In genomic region chr16:93281715-93282114, GRCm38 (mm10) we compare ENCODE assay signal across 26 mouse cellular contexts.
A peak's percentile ranks its signal among the peaks of the same experiment; 100 is the strongest.
DNase-seq lines count a peak whose midpoint lies in the region; ATAC-seq and TF ChIP-seq lines count a peak whose summit lies in the region.
"Had no signal": no experiment of that assay in that cellular context is flagged by ENCODE, and none has a peak within 500 bp of the region (broad histone marks: within the 10 kb centered on the region; RNA-seq: fewer than 3 reads in every experiment).

No protein-coding gene starts in this region.

- H3K27ac ChIP-seq in forebrain, embryonic 15.5 days (replicated peaks), result no peak overlapping the region
- H3K27ac ChIP-seq in forebrain, postnatal 0 days (ENCODE audit: low read depth, low read length), result no peak overlapping the region
- peak overlapping the region; percentile 6; the same call in 1 of the 2 replicates for H3K27ac ChIP-seq in hindbrain, embryonic 13.5 days
- no peak overlapping the region for H3K27ac ChIP-seq in hindbrain, embryonic 10.5 days
- no peak overlapping the region for H3K27ac ChIP-seq in midbrain, postnatal 0 days (ENCODE audit: low read depth, low read length)
- H3K27ac ChIP-seq in midbrain, embryonic 13.5 days, result no peak overlapping the region
- H3K27ac ChIP-seq: embryonic facial prominence, embryonic 13.5 days; kidney, embryonic 15.5 days; layer of hippocampus, adult 2 months; liver, embryonic 12.5 days; midbrain, embryonic 15.5 days; neural tube, embryonic 13.5 days had no signal

- 0 out of 2 replicates have a peak, but pooled peaks cover 6% of the 10 kb centered on the region for H3K4me1 ChIP-seq in forebrain, embryonic 15.5 days
- H3K4me1 ChIP-seq in forebrain, postnatal 0 days (ENCODE audit: insufficient read depth), result no peaks in the 10 kb centered on the region; the same call in 1 of the 2 replicates
- H3K4me1 ChIP-seq in hindbrain, embryonic 13.5 days (replicated peaks), result peaks cover 12% of the 10 kb centered on the region
- 0 out of 2 replicates have a peak, but pooled peaks cover 3% of the 10 kb centered on the region for H3K4me1 ChIP-seq in hindbrain, embryonic 10.5 days (replicated peaks)
- no peaks in the 10 kb centered on the region for H3K4me1 ChIP-seq in midbrain, postnatal 0 days (ENCODE audit: insufficient read depth, low read length)
- H3K4me1 ChIP-seq in midbrain, embryonic 13.5 days (replicated peaks), result peaks cover 13% of the 10 kb centered on the region; the same call in 1 of the 2 replicates
- H3K4me1 ChIP-seq: kidney, embryonic 15.5 days; liver, embryonic 12.5 days had no signal

- no peaks in the 10 kb centered on the region for H3K9me3 ChIP-seq in forebrain, embryonic 15.5 days
- H3K9me3 ChIP-seq in forebrain, postnatal 0 days (ENCODE audit: low read length), result no peaks in the 10 kb centered on the region
- H3K9me3 ChIP-seq in hindbrain, embryonic 13.5 days, result no peaks in the 10 kb centered on the region
- no peaks in the 10 kb centered on the region; the same call in 1 of the 2 replicates for H3K9me3 ChIP-seq in hindbrain, embryonic 10.5 days
- H3K9me3 ChIP-seq in midbrain, postnatal 0 days (ENCODE audit: low read length), result no peaks in the 10 kb centered on the region
- peaks cover 2% of the 10 kb centered on the region; the same call in 1 of the 2 replicates for H3K9me3 ChIP-seq in midbrain, embryonic 13.5 days
- H3K9me3 ChIP-seq: embryonic facial prominence, embryonic 13.5 days; kidney, embryonic 15.5 days; liver, embryonic 12.5 days; midbrain, embryonic 15.5 days; neural tube, embryonic 13.5 days had no signal

- TF ChIP-seq CTCF in forebrain, postnatal 0 days (IDR thresholded peaks at IDR 0.05; ENCODE audit: low read depth), result no peak
- no peak for TF ChIP-seq CTCF in midbrain, postnatal 0 days (IDR thresholded peaks at IDR 0.05)

- H3K36me3 ChIP-seq in forebrain, embryonic 15.5 days, result no peaks in the 10 kb centered on the region
- no peaks in the 10 kb centered on the region for H3K36me3 ChIP-seq in forebrain, postnatal 0 days (ENCODE audit: insufficient read depth)
- H3K36me3 ChIP-seq in hindbrain, embryonic 13.5 days, result no peaks in the 10 kb centered on the region
- no peaks in the 10 kb centered on the region for H3K36me3 ChIP-seq in hindbrain, embryonic 10.5 days
- no peaks in the 10 kb centered on the region for H3K36me3 ChIP-seq in midbrain, postnatal 0 days (ENCODE audit: insufficient read depth, low read length)
- H3K36me3 ChIP-seq in midbrain, embryonic 13.5 days, result no peaks in the 10 kb centered on the region
- H3K36me3 ChIP-seq: embryonic facial prominence, embryonic 13.5 days; kidney, embryonic 15.5 days; liver, embryonic 12.5 days; midbrain, embryonic 15.5 days; neural tube, embryonic 13.5 days had no signal

- H3K9ac ChIP-seq in forebrain, embryonic 15.5 days (replicated peaks), result no peak overlapping the region
- no peak overlapping the region for H3K9ac ChIP-seq in forebrain, postnatal 0 days
- no peak overlapping the region for H3K9ac ChIP-seq in hindbrain, embryonic 13.5 days
- H3K9ac ChIP-seq in midbrain, postnatal 0 days (replicated peaks; ENCODE audit: low read length, poor library complexity, severe bottlenecking), result no peak overlapping the region
- no peak overlapping the region for H3K9ac ChIP-seq in midbrain, embryonic 13.5 days (replicated peaks)
- H3K9ac ChIP-seq: embryonic facial prominence, embryonic 13.5 days; kidney, embryonic 15.5 days; liver, embryonic 12.5 days; liver, postnatal 0 days; midbrain, embryonic 15.5 days; neural tube, embryonic 13.5 days had no signal

- no peak overlapping the region for H3K4me2 ChIP-seq in forebrain, embryonic 15.5 days (replicated peaks)
- H3K4me2 ChIP-seq in forebrain, postnatal 0 days (ENCODE audit: low read depth), result no peak overlapping the region
- no peak overlapping the region for H3K4me2 ChIP-seq in hindbrain, embryonic 13.5 days
- no peak overlapping the region for H3K4me2 ChIP-seq in midbrain, postnatal 0 days (ENCODE audit: low read depth, low read length, poor library complexity, severe bottlenecking)
- H3K4me2 ChIP-seq in midbrain, embryonic 13.5 days (replicated peaks), result no peak overlapping the region
- H3K4me2 ChIP-seq: embryonic facial prominence, embryonic 13.5 days; heart, embryonic 11.5 days; kidney, embryonic 15.5 days; liver, embryonic 12.5 days; midbrain, embryonic 15.5 days; neural tube, embryonic 13.5 days had no signal

- DNase-seq in forebrain, postnatal 0 days, result no peak
- no peak for DNase-seq in hindbrain, embryonic 10.5 days (ENCODE audit: low spot score)
- DNase-seq in midbrain, postnatal 0 days (ENCODE audit: low spot score), result peak; percentile 40
- DNase-seq in induced T-regulatory cell, adult 2 months (ENCODE audit: low read depth), result peak; percentile 5
- DNase-seq in thymus, adult 18-20 months, result no peak
- DNase-seq: adrenal gland, adult 8-10 months; cerebellum, adult 11 months; cerebellum, adult 9-10 months; gastrocnemius, postnatal 25 days; heart, adult 18-20 months; kidney, adult 18-20 months; kidney, postnatal 36 days; liver, postnatal 0 days; lung, postnatal 36 days had no signal

- no peak overlapping the region for H3K4me3 ChIP-seq in forebrain, embryonic 15.5 days
- no peak overlapping the region for H3K4me3 ChIP-seq in forebrain, postnatal 0 days (ENCODE audit: low read depth, low read length)
- H3K4me3 ChIP-seq in hindbrain, embryonic 13.5 days, result no peak overlapping the region
- H3K4me3 ChIP-seq in hindbrain, embryonic 10.5 days, result no peak overlapping the region
- H3K4me3 ChIP-seq in midbrain, postnatal 0 days (ENCODE audit: low read depth, low read length), result no peak overlapping the region
- H3K4me3 ChIP-seq in midbrain, embryonic 13.5 days (replicated peaks), result no peak overlapping the region
- H3K4me3 ChIP-seq: embryonic facial prominence, embryonic 13.5 days; kidney, embryonic 15.5 days; layer of hippocampus, adult 2 months; liver, embryonic 12.5 days; midbrain, embryonic 15.5 days; myocyte; neural tube, embryonic 13.5 days had no signal

- ATAC-seq in forebrain, embryonic 15.5 days (replicated peaks), result 0 out of 2 replicates have a peak, but pooled peaks have one; percentile 67
- ATAC-seq in forebrain, postnatal 0 days, result no peak
- ATAC-seq in hindbrain, embryonic 13.5 days (ENCODE audit: low FRiP score), result no peak
- ATAC-seq in midbrain, postnatal 0 days (ENCODE audit: low FRiP score), result no peak
- ATAC-seq in midbrain, embryonic 13.5 days, result no peak
- ATAC-seq: CD4-positive, CD25-positive, alpha-beta regulatory T cell, adult 4 months; liver, embryonic 12.5 days; liver, postnatal 0 days; midbrain, embryonic 15.5 days had no signal

- no peaks in the 10 kb centered on the region for H3K27me3 ChIP-seq in forebrain, embryonic 15.5 days
- H3K27me3 ChIP-seq in forebrain, postnatal 0 days (ENCODE audit: insufficient read depth, low read length), result no peaks in the 10 kb centered on the region
- H3K27me3 ChIP-seq in hindbrain, embryonic 13.5 days, result peaks cover 21% of the 10 kb centered on the region
- no peaks in the 10 kb centered on the region for H3K27me3 ChIP-seq in hindbrain, embryonic 10.5 days (ENCODE audit: insufficient read depth, poor library complexity, severe bottlenecking)
- peaks cover 2% of the 10 kb centered on the region; the same call in 1 of the 2 replicates for H3K27me3 ChIP-seq in midbrain, postnatal 0 days (ENCODE audit: insufficient read depth, low read length)
- H3K27me3 ChIP-seq in midbrain, embryonic 13.5 days, result peaks cover 3% of the 10 kb centered on the region; the same call in 1 of the 2 replicates
- H3K27me3 ChIP-seq: liver, embryonic 12.5 days; midbrain, embryonic 15.5 days had no signal

- 23% methylated on average over 1 of the region's 1 CpGs for WGBS in forebrain, embryonic 15.5 days
- WGBS in forebrain, postnatal 0 days, result 17% methylated on average over 1 of the region's 1 CpGs
- 22% methylated on average over 1 of the region's 1 CpGs for WGBS in hindbrain, embryonic 13.5 days
- 36% methylated on average over 1 of the region's 1 CpGs for WGBS in hindbrain, embryonic 10.5 days
- 9% methylated on average over 1 of the region's 1 CpGs for WGBS in midbrain, postnatal 0 days
- 3% methylated on average over 1 of the region's 1 CpGs for WGBS in midbrain, embryonic 13.5 days

Comparison
In these comparisons a context has a peak if more than half of its experiments do, and no peak if none do; other contexts are left out.
1. DNase-seq: peak in midbrain, postnatal 0 days (single experiment) and induced T-regulatory cell, adult 2 months (single experiment); none in forebrain, postnatal 0 days (single experiment), hindbrain, embryonic 10.5 days (single experiment) and thymus, adult 18-20 months (0 of 2).